Mouse (Mus musculus): Measurements from ENCODE around the gene Treh. TPM values are rescaled to one million over a fixed set of nuclear protein-coding genes. Genes with fewer than 3 reads are reported as not detected.
A peak's percentile ranks its signal among the peaks of the same experiment; 100 is the strongest.

The Treh gene
- polyA plus RNA-seq, 1 experiment: not detected

GRCm38 (mm10) chr9:44733671-44734523, 60.9 kb downstream of the Treh start:
- Histone ChIP-seq H3K4me3 (ENCODE audit: insufficient read depth, low read depth, low read length) (peak overlapping the region; percentile 70), H3K4me1 (ENCODE audit: control insufficient read depth, insufficient read depth, low read length) (peaks cover 36% of the 10 kb centered on the region), H3K27ac (ENCODE audit: insufficient read depth, low read depth, low read length) (peak overlapping the region; percentile 95)
- WGBS: 1% methylated on average over 79 of the region's 79 CpGs
- TF ChIP-seq CTCF (IDR thresholded peaks at IDR 0.05; ENCODE audit: insufficient read depth, low read depth, low read length) (no peak), POLR2A (IDR thresholded peaks at IDR 0.05; ENCODE audit: insufficient read depth, low read depth, low read length) (0 out of 2 replicates have a peak, but pooled peaks have one; percentile 11)

GRCm38 (mm10) chr9:44734524-44735494, 61.8 kb downstream of the Treh start, which contains the start of gene Phldb1:
Phldb1 (minus strand) TSS chr9:44735198.
- H3K4me3 ChIP-seq (ENCODE audit: insufficient read depth, low read depth, low read length): peak within 1 kb of the TSS; percentile 70
- WGBS: 3% methylated on average over 47 of the region's 47 CpGs
- H3K27ac ChIP-seq (ENCODE audit: insufficient read depth, low read depth, low read length): peak within 1 kb of the TSS; percentile 95
- H3K4me1 ChIP-seq (ENCODE audit: control insufficient read depth, insufficient read depth, low read length): peaks cover 36% of the 10 kb centered on the region
- 0 out of 2 replicates have a peak, but pooled peaks have one; percentile 42 for TF ChIP-seq CTCF (IDR thresholded peaks at IDR 0.05; ENCODE audit: insufficient read depth, low read depth, low read length)
- no peak for TF ChIP-seq POLR2A (IDR thresholded peaks at IDR 0.05; ENCODE audit: insufficient read depth, low read depth, low read length)

DNA sequence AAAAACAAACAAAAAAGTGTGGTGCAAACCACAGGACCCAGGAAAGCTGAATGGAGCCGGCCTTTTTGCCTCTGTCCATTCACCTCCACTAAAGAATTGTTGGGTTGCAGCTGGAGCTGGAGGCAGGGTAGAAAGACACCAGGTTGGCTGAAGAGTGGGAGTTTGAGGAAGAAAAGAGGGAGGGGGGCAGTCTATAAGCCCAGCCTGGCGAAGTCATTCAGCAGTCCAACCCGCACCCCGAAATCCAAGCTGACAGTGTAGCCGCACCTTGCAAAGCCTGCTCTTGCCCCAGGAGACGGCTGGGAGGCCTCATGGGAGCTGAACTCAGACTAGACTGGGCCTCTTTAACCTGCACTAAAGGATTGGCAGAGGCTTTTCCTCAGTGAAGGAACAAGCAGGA, 62.9 kb downstream of the Treh start:
- WGBS: 89% methylated on average over 6 of the region's 6 CpGs
- Histone ChIP-seq H3K4me3 (ENCODE audit: insufficient read depth, low read depth, low read length) (no peak overlapping the region), H3K27ac (ENCODE audit: insufficient read depth, low read depth, low read length) (peak overlapping the region; percentile 30), H3K4me1 (ENCODE audit: control insufficient read depth, insufficient read depth, low read length) (peaks cover 34% of the 10 kb centered on the region)
- TF ChIP-seq CTCF (IDR thresholded peaks at IDR 0.05; ENCODE audit: insufficient read depth, low read depth, low read length): no peak

Other genes with a start within 250 kb of the Treh start
- not detected in 2 replicates for gene Foxr1, start 232.1 kb upstream of the Treh start, polyA plus RNA-seq (2012; ENCODE audit: insufficient read depth, insufficient read length, low replicate concordance, missing spikeins)
- gene Upk2, start 218.3 kb upstream of the Treh start, polyA plus RNA-seq (2012; ENCODE audit: insufficient read depth, insufficient read length, low replicate concordance, missing spikeins): not detected in 2 replicates
- not detected in 2 replicates for gene Bcl9l, start 190.4 kb upstream of the Treh start, polyA plus RNA-seq (2012; ENCODE audit: insufficient read depth, insufficient read length, low replicate concordance, missing spikeins)
- not detected in 2 replicates for gene Cxcr5, start 111.4 kb upstream of the Treh start, polyA plus RNA-seq (2012; ENCODE audit: insufficient read depth, insufficient read length, low replicate concordance, missing spikeins)
- gene Ddx6, start 68.3 kb upstream of the Treh start, polyA plus RNA-seq (2012; ENCODE audit: insufficient read depth, insufficient read length, low replicate concordance, missing spikeins): 157 and 168 TPM in 2 replicates
- not detected in 2 replicates for gene Phldb1, start 62.0 kb downstream of the Treh start, polyA plus RNA-seq (2012; ENCODE audit: insufficient read depth, insufficient read length, low replicate concordance, missing spikeins)
- 192 TPM in 1 of 2 replicates, not detected in the other for gene Arcn1, start 94.6 kb downstream of the Treh start, polyA plus RNA-seq (2012; ENCODE audit: insufficient read depth, insufficient read length, low replicate concordance, missing spikeins)
- gene Ift46, start 94.7 kb downstream of the Treh start, polyA plus RNA-seq (2012; ENCODE audit: insufficient read depth, insufficient read length, low replicate concordance, missing spikeins): not detected in 2 replicates
- not detected in 2 replicates for gene Tmem25, start 126.1 kb downstream of the Treh start, polyA plus RNA-seq (2012; ENCODE audit: insufficient read depth, insufficient read length, low replicate concordance, missing spikeins)
- not detected in 2 replicates for gene Ttc36, start 129.8 kb downstream of the Treh start, polyA plus RNA-seq (2012; ENCODE audit: insufficient read depth, insufficient read length, low replicate concordance, missing spikeins)
- 83.9 and 320 TPM in 2 replicates for gene Kmt2a, start 208.1 kb downstream of the Treh start, polyA plus RNA-seq (2012; ENCODE audit: insufficient read depth, insufficient read length, low replicate concordance, missing spikeins)
- gene Atp5l, start 247.5 kb downstream of the Treh start, polyA plus RNA-seq (2012; ENCODE audit: insufficient read depth, insufficient read length, low replicate concordance, missing spikeins): not detected in 2 replicates